Mouse (Mus musculus) small intestine, adult 2 months (tissue): ENCODE measurements around the gene Gm10644.

ENCODE experiments used
- CTCF ChIP-seq: fragments of 200-500 bp; IDR thresholded peaks from 2 replicates; pipeline ENCODE4 v1.5.1; 2012; ENCODE audit warnings: low read depth, mild to moderate bottlenecking, control low read depth, inconsistent platforms, low read length, moderate library complexity, mixed read lengths; ENCODE audit not compliant: insufficient replicate concordance, insufficient read length; ENCODE audit errors: extremely low read depth
- POLR2A ChIP-seq: fragments of 200-500 bp; IDR thresholded peaks from 2 replicates; pipeline ENCODE4 v1.6.1; 2012; ENCODE audit warnings: low read depth, mild to moderate bottlenecking, control low read depth, inconsistent platforms, low read length, moderate library complexity

- TF ChIP-seq CTCF: no peak
- no peak for TF ChIP-seq POLR2A
Measured at GRCm38 (mm10) chr8:83981533-83981932, 26.5 kb upstream of the Gm10644 start.
